Mouse (Mus musculus) G1E-ER4 (cell line): ENCODE results near the gene Akap5. TPM values are rescaled to one million over a fixed set of nuclear protein-coding genes. Genes with fewer than 3 reads are reported as not detected.

Source experiments
- GATA1 ChIP-seq: IDR thresholded peaks from one replicate; pipeline ENCODE4 v1.8.0; 2012; ENCODE audit warnings: low read length, inconsistent platforms
- polyA plus RNA-seq: library from polyadenylated mRNA; stranded (reverse); fragments of >175 nt; gene quantifications from 2 replicates; pipeline ENCODE4 v1.2.3, GENCODE M21; 2012

The Akap5 gene
- polyA plus RNA-seq, 1 experiment = 0.12 TPM

- no peak for TF ChIP-seq GATA1
Observed at GRCm38 (mm10) chr12:76370831-76371571, 46.3 kb downstream of the Akap5 start.

GRCm38 (mm10) chr12:76372046-76372445 is 47.4 kb downstream of the Akap5 start:
- TF ChIP-seq GATA1 = no peak

GRCm38 (mm10) chr12:76372881-76373818 is 48.5 kb downstream of the Akap5 start:
- TF ChIP-seq GATA1 = no peak

- TF ChIP-seq GATA1 = no peak
Observed at GRCm38 (mm10) chr12:76373991-76374390, 49.3 kb downstream of the Akap5 start.

GRCm38 (mm10) chr12:76374911-76375310 is 50.2 kb downstream of the Akap5 start:
- TF ChIP-seq GATA1 = no peak

GRCm38 (mm10) chr12:76375506-76375905 is 50.8 kb downstream of the Akap5 start:
- no peak for TF ChIP-seq GATA1

- TF ChIP-seq GATA1 = no peak
Observed at GRCm38 (mm10) chr12:76376649-76377048, 52.0 kb downstream of the Akap5 start.

- no peak for TF ChIP-seq GATA1
Observed at GRCm38 (mm10) chr12:76377059-76377458, 52.4 kb downstream of the Akap5 start.

- no peak for TF ChIP-seq GATA1
Observed at GRCm38 (mm10) chr12:76377726-76378125, 53.0 kb downstream of the Akap5 start.

- TF ChIP-seq GATA1 = no peak
Observed at GRCm38 (mm10) chr12:76378556-76378955, 53.9 kb downstream of the Akap5 start.

- no peak for TF ChIP-seq GATA1
Observed at GRCm38 (mm10) chr12:76380151-76380550, 55.5 kb downstream of the Akap5 start.

Other genes starting within 250 kb of the Akap5 start
- gene Esr2, start 147.6 kb upstream of the Akap5 start, polyA plus RNA-seq = not detected in 2 replicates
- 0.03 and 0.06 TPM in 2 replicates for gene Tex21, start 78.1 kb upstream of the Akap5 start, polyA plus RNA-seq
- gene Mthfd1, start 69.6 kb upstream of the Akap5 start, polyA plus RNA-seq = 194 and 283 TPM in 2 replicates
- gene Zbtb25, start 44.7 kb downstream of the Akap5 start, polyA plus RNA-seq = 8.3 and 12.6 TPM in 2 replicates
- gene Zbtb1, start 45.4 kb downstream of the Akap5 start, polyA plus RNA-seq = 5.5 and 6.3 TPM in 2 replicates
- gene Hspa2, start 79.3 kb downstream of the Akap5 start, polyA plus RNA-seq = 8.0 and 11.6 TPM in 2 replicates
- not detected in 2 replicates for gene Ppp1r36, start 92.6 kb downstream of the Akap5 start, polyA plus RNA-seq
- gene Plekhg3, start 206.0 kb downstream of the Akap5 start, polyA plus RNA-seq = 0.03 and 0.04 TPM in 2 replicates